Mouse (Mus musculus): ENCODE measurements around the gene Oprm1. TPM values are rescaled to one million over a fixed set of nuclear protein-coding genes. Genes with fewer than 3 reads are reported as not detected.

Oprm1 gene
- polyA plus RNA-seq, 1 experiment from 2014 or later = 0.62 TPM

GRCm38 (mm10) chr10:6916545-6917257, 158.4 kb downstream of the Oprm1 start:
- peak; percentile 93 for DNase-seq (ENCODE audit: low spot score)
- H3K27ac ChIP-seq (ENCODE audit: low read depth, low read length) = peak overlapping the region; percentile 5; the same call in 1 of the 2 replicates
- H3K9ac ChIP-seq (ENCODE audit: low read length) = no peak overlapping the region
- WGBS = 12% methylated on average over 6 of the region's 6 CpGs
- H3K4me3 ChIP-seq (ENCODE audit: low read depth, low read length) = no peak overlapping the region
- peak; percentile 84 for ATAC-seq
- H3K9me3 ChIP-seq (replicated peaks; ENCODE audit: control insufficient read depth, low read length) = no peaks in the 10 kb centered on the region
- H3K27me3 ChIP-seq (replicated peaks; ENCODE audit: control insufficient read depth, insufficient read depth, low read length) = no peaks in the 10 kb centered on the region
- H3K36me3 ChIP-seq (ENCODE audit: control insufficient read depth, insufficient read depth, low read length) = no peaks in the 10 kb centered on the region
- no peaks in the 10 kb centered on the region; the same call in 1 of the 2 replicates for H3K4me1 ChIP-seq (ENCODE audit: control insufficient read depth, insufficient read depth, low read length)
- H3K4me2 ChIP-seq (ENCODE audit: low read length) = no peak overlapping the region

DNA sequence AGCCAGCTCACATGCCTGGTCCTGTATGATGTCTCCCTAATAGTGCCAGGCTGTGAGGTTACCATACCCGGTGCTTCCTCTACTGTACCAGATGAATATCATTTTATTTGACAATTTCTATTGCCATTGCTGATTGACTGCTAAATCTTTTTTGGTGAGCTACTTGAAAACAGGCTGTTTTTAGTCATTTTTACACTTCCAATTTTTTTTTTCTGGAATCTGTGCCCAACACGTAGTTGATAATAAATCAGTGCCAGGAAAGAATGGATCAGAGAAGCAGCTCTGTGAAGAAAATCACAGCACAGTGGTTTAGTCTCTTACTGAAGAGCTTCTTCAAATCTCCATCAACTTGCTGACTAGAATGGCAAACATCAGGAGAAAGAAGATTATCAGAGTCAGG, 168.4 kb downstream of the Oprm1 start:
- H3K27me3 ChIP-seq (replicated peaks; ENCODE audit: control insufficient read depth, insufficient read depth, low read length) = no peaks in the 10 kb centered on the region
- ATAC-seq = no peak
- no peaks in the 10 kb centered on the region for H3K4me1 ChIP-seq (ENCODE audit: control insufficient read depth, insufficient read depth, low read length)
- no peaks in the 10 kb centered on the region for H3K9me3 ChIP-seq (replicated peaks; ENCODE audit: control insufficient read depth, low read length)
- peak overlapping the region; percentile 30; the same call in 1 of the 2 replicates for H3K27ac ChIP-seq (ENCODE audit: low read depth, low read length)
- H3K9ac ChIP-seq (ENCODE audit: low read length) = no peak overlapping the region
- no peaks in the 10 kb centered on the region for H3K36me3 ChIP-seq (ENCODE audit: control insufficient read depth, insufficient read depth, low read length)
- no peak overlapping the region for H3K4me3 ChIP-seq (ENCODE audit: low read depth, low read length)
- DNase-seq (ENCODE audit: low spot score) = peak; percentile 62
- no peak overlapping the region for H3K4me2 ChIP-seq (ENCODE audit: low read length)
- 79% methylated on average over 2 of the region's 2 CpGs for WGBS

- H3K27me3 ChIP-seq (replicated peaks; ENCODE audit: control insufficient read depth, insufficient read depth, low read length) = no peaks in the 10 kb centered on the region
- no peaks in the 10 kb centered on the region for H3K9me3 ChIP-seq (replicated peaks; ENCODE audit: control insufficient read depth, low read length)
- no peak overlapping the region for H3K9ac ChIP-seq (ENCODE audit: low read length)
- H3K27ac ChIP-seq (ENCODE audit: low read depth, low read length) = no peak overlapping the region
- no peak overlapping the region for H3K4me2 ChIP-seq (ENCODE audit: low read length)
- H3K36me3 ChIP-seq (ENCODE audit: control insufficient read depth, insufficient read depth, low read length) = no peaks in the 10 kb centered on the region
- ATAC-seq = no peak
- no peaks in the 10 kb centered on the region for H3K4me1 ChIP-seq (ENCODE audit: control insufficient read depth, insufficient read depth, low read length)
- WGBS = 94% methylated on average over 4 of the region's 4 CpGs
- DNase-seq (ENCODE audit: low spot score) = no peak
- H3K4me3 ChIP-seq (ENCODE audit: low read depth, low read length) = no peak overlapping the region
These were observed 169.4 kb downstream of the Oprm1 start for GRCm38 (mm10) chr10:6927600-6928223.

DNA sequence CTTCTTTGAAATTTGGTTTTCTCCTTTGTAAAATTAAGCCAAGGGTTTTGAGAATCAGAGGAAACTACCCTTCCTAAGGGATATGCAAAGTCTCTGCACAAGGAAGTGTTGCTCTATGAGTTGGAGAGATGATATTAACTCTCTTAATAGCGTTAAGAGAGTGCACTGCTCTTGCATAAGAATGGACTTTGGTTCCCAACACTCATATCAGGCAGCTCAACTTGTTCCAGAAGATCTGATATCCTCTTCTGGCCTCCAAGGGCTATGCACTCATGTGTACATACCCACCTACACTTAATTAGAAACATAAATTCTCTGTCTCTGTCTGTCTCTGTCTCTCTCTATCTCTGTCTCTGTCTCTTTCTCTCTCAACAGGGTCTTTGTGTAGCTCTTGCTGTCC, 170.6 kb downstream of the Oprm1 start:
- Histone ChIP-seq H3K4me1 (ENCODE audit: control insufficient read depth, insufficient read depth, low read length) (no peaks in the 10 kb centered on the region), H3K27ac (ENCODE audit: low read depth, low read length) (no peak overlapping the region), H3K27me3 (replicated peaks; ENCODE audit: control insufficient read depth, insufficient read depth, low read length) (no peaks in the 10 kb centered on the region), H3K36me3 (ENCODE audit: control insufficient read depth, insufficient read depth, low read length) (no peaks in the 10 kb centered on the region), H3K9me3 (replicated peaks; ENCODE audit: control insufficient read depth, low read length) (no peaks in the 10 kb centered on the region), H3K9ac (ENCODE audit: low read length) (no peak overlapping the region), H3K4me3 (ENCODE audit: low read depth, low read length) (no peak overlapping the region), H3K4me2 (ENCODE audit: low read length) (no peak overlapping the region)
- 56% methylated on average over 1 of the region's 1 CpGs for WGBS
- ATAC-seq = no peak
- no peak for DNase-seq (ENCODE audit: low spot score)

- Histone ChIP-seq H3K9ac (ENCODE audit: low read length) (no peak overlapping the region), H3K27ac (ENCODE audit: low read depth, low read length) (no peak overlapping the region), H3K27me3 (replicated peaks; ENCODE audit: control insufficient read depth, insufficient read depth, low read length) (no peaks in the 10 kb centered on the region), H3K4me2 (ENCODE audit: low read length) (no peak overlapping the region), H3K9me3 (replicated peaks; ENCODE audit: control insufficient read depth, low read length) (no peaks in the 10 kb centered on the region), H3K36me3 (ENCODE audit: control insufficient read depth, insufficient read depth, low read length) (no peaks in the 10 kb centered on the region), H3K4me1 (ENCODE audit: control insufficient read depth, insufficient read depth, low read length) (no peaks in the 10 kb centered on the region), H3K4me3 (ENCODE audit: low read depth, low read length) (no peak overlapping the region)
- 86% methylated on average over 1 of the region's 1 CpGs for WGBS
- DNase-seq (ENCODE audit: low spot score) (no peak), ATAC-seq (no peak)
These were observed 172.1 kb downstream of the Oprm1 start for GRCm38 (mm10) chr10:6930398-6930797.

GRCm38 (mm10) chr10:6930889-6931288, 172.6 kb downstream of the Oprm1 start:
- Histone ChIP-seq H3K9ac (ENCODE audit: low read length) (no peak overlapping the region), H3K27ac (ENCODE audit: low read depth, low read length) (no peak overlapping the region), H3K4me3 (ENCODE audit: low read depth, low read length) (no peak overlapping the region), H3K36me3 (ENCODE audit: control insufficient read depth, insufficient read depth, low read length) (no peaks in the 10 kb centered on the region), H3K9me3 (replicated peaks; ENCODE audit: control insufficient read depth, low read length) (no peaks in the 10 kb centered on the region), H3K4me1 (ENCODE audit: control insufficient read depth, insufficient read depth, low read length) (no peaks in the 10 kb centered on the region), H3K4me2 (ENCODE audit: low read length) (no peak overlapping the region), H3K27me3 (replicated peaks; ENCODE audit: control insufficient read depth, insufficient read depth, low read length) (no peaks in the 10 kb centered on the region)
- DNase-seq (ENCODE audit: low spot score) = no peak
- no peak for ATAC-seq
- WGBS = 78% methylated on average over 2 of the region's 2 CpGs

- DNase-seq (ENCODE audit: low spot score) = no peak
- WGBS = 59% methylated on average over 3 of the region's 3 CpGs
These were observed 176.5 kb downstream of the Oprm1 start for GRCm38 (mm10) chr10:6934776-6935175.

GRCm38 (mm10) chr10:6936671-6937425, 178.5 kb downstream of the Oprm1 start:
- H3K27me3 ChIP-seq (replicated peaks; ENCODE audit: control insufficient read depth, insufficient read depth, low read length) = no peaks in the 10 kb centered on the region
- ATAC-seq (no peak), DNase-seq (ENCODE audit: low spot score) (no peak)
- H3K9me3 ChIP-seq (replicated peaks; ENCODE audit: control insufficient read depth, low read length) = no peaks in the 10 kb centered on the region
- H3K4me2 ChIP-seq (ENCODE audit: low read length) = no peak overlapping the region
- no peaks in the 10 kb centered on the region for H3K4me1 ChIP-seq (ENCODE audit: control insufficient read depth, insufficient read depth, low read length)
- WGBS = 88% methylated on average over 4 of the region's 4 CpGs
- H3K4me3 ChIP-seq (ENCODE audit: low read depth, low read length) = no peak overlapping the region
- no peak overlapping the region for H3K9ac ChIP-seq (ENCODE audit: low read length)
- H3K36me3 ChIP-seq (ENCODE audit: control insufficient read depth, insufficient read depth, low read length) = no peaks in the 10 kb centered on the region
- no peak overlapping the region for H3K27ac ChIP-seq (ENCODE audit: low read depth, low read length)

More at GRCm38 (mm10) chr10:6934776-6935175, 176.5 kb downstream of the Oprm1 start:
- Histone ChIP-seq H3K9ac (ENCODE audit: low read length) (no peak overlapping the region), H3K4me2 (ENCODE audit: low read length) (no peak overlapping the region), H3K27me3 (replicated peaks; ENCODE audit: control insufficient read depth, insufficient read depth, low read length) (no peaks in the 10 kb centered on the region), H3K4me3 (ENCODE audit: low read depth, low read length) (no peak overlapping the region), H3K36me3 (ENCODE audit: control insufficient read depth, insufficient read depth, low read length) (no peaks in the 10 kb centered on the region), H3K27ac (ENCODE audit: low read depth, low read length) (no peak overlapping the region), H3K4me1 (ENCODE audit: control insufficient read depth, insufficient read depth, low read length) (no peaks in the 10 kb centered on the region), H3K9me3 (replicated peaks; ENCODE audit: control insufficient read depth, low read length) (no peaks in the 10 kb centered on the region)
- ATAC-seq = no peak

DNA sequence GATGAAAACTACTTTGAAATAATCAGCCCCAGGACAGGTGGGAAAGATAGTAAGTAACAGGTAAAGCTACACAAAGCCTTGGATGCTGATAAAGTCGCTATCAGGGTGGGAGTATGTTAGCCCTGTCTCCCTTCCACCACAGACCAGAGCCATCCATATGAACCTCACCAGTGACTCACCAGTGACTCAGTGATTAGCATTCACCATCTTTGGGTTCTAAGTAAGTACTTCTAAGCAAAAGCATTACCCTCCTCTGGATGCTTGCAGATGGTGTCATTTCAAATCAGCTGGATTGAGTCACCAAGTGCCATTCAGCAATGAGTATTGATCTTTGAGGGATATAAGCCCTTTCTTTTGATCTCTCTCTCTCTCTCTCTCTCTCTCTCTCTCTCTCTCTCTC, 194.8 kb downstream of the Oprm1 start:
- Histone ChIP-seq H3K36me3 (ENCODE audit: control insufficient read depth, insufficient read depth, low read length) (no peaks in the 10 kb centered on the region), H3K4me2 (ENCODE audit: low read length) (no peak overlapping the region), H3K4me3 (ENCODE audit: low read depth, low read length) (no peak overlapping the region), H3K9me3 (replicated peaks; ENCODE audit: control insufficient read depth, low read length) (no peaks in the 10 kb centered on the region), H3K9ac (ENCODE audit: low read length) (no peak overlapping the region), H3K4me1 (ENCODE audit: control insufficient read depth, insufficient read depth, low read length) (no peaks in the 10 kb centered on the region), H3K27me3 (replicated peaks; ENCODE audit: control insufficient read depth, insufficient read depth, low read length) (no peaks in the 10 kb centered on the region), H3K27ac (ENCODE audit: low read depth, low read length) (no peak overlapping the region)
- ATAC-seq (no peak), DNase-seq (ENCODE audit: low spot score) (no peak)
- 84% methylated on average over 1 of the region's 1 CpGs for WGBS
